Mouse (Mus musculus): ENCODE measurements around the gene Olfr114. TPM values are rescaled to one million over a fixed set of nuclear protein-coding genes. Genes with fewer than 3 reads are reported as not detected.

The Olfr114 gene
- polyA plus RNA-seq (2012; rRNA removed; ENCODE audit: low replicate concordance), result not detected in 2 replicates

DNA sequence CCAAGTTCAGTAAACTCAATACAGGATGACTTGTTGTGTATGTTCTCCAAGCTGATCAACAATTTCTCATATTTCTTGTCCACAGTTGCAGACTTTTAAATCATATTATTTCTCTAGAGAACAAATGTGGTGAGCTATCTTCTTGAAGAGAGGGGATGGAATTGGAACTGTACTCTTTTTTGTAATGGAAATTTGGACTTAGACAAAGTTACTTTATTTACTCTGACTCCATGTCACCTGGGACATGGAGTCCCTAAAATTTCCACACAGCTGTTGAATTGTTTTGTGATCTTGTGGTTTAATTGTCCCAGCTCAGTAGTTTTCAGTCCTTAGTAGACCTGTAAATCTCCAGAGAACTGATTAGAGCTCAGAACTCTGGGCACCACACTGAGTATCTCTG, at the start of gene Olfr114:
TSS of gene Olfr114 (minus strand) at position 101 of the 400 bp plus-strand sequence.

DNA sequence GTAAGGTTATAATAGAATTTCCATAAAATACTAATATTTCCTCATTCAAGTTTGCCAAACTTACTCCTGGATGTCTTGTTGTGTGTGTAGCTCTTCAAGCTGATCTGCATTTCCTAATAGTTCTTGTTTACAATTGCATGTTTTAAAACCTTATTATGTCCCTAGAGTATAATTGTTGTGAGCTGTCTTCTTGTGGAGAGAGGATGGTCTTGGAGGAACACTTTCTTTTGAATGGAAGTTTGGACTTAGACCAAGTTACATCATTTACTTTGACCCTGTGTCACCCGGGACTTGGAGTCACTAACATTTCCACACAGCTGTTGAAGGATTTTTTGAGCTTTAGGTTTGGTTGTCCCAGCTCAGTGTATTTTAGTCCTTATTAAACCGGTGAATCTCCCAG, 34.5 kb upstream of the Olfr114 start, which contains the start of the genes Olfr115 and Olfr116:
TSS of gene Olfr115 (minus strand) at position 101 of the 400 bp plus-strand sequence.
TSS of gene Olfr116 (minus strand) at position 191 of the 400 bp plus-strand sequence.

DNA sequence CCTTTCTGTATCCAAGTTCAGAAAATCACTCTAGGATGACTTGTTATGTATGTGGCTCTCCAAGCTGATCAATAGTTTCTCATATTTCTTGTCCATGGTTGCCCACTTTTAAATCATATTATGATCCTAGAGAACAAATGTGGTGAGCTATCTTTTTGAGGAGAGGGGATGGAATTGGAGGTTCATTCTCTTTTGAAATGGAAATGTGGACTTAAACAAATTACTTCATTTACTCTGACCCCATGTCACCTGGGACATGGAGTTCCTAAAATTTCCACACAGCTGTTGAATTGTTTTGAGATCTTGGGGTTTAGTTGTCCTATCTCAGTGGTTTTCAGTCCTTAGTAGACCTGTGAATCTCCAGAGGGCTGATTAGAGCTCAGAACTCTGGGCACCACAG, 15.0 kb downstream of the Olfr114 start, which contains the start of gene Olfr113:
TSS of gene Olfr113 (minus strand) at position 101 of the 400 bp plus-strand sequence.

DNA sequence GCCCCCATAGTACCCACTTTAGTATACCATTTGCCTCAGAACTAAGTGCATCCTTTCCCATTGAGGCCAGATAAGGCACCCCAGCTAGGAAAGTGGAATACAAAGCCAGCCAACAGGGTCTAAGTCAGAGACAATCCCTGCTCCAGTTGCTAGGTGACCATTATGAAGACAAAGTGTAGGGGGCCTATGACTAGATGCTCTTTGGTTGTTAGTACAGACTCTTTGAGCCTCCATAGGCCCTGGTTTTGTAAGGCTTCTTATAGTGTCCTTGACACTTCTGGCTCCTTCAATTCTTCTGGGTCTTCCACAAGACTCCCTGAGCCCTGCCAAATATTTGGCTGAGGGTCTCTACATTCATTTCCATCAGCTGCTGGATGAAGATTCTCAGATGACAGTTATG, 23.2 kb downstream of the Olfr114 start, which contains the start of gene Olfr112:
TSS of gene Olfr112 (minus strand) at position 101 of the 400 bp plus-strand sequence.

Other genes with a start within 250 kb of the Olfr114 start
- not detected in 2 replicates for gene Olfr104-ps, start 233.2 kb downstream of the Olfr114 start, polyA plus RNA-seq (2012; rRNA removed; ENCODE audit: low replicate concordance)
- gene Olfr105-ps, start 213.7 kb downstream of the Olfr114 start, polyA plus RNA-seq (2012; rRNA removed; ENCODE audit: low replicate concordance), result not detected in 2 replicates
- gene Olfr106-ps, start 202.3 kb downstream of the Olfr114 start, polyA plus RNA-seq (2012; rRNA removed; ENCODE audit: low replicate concordance), result not detected in 2 replicates
- gene Olfr107, start 193.5 kb downstream of the Olfr114 start, polyA plus RNA-seq (2012; rRNA removed; ENCODE audit: low replicate concordance), result not detected in 2 replicates
- gene Olfr108, start 147.3 kb downstream of the Olfr114 start, polyA plus RNA-seq (2012; rRNA removed; ENCODE audit: low replicate concordance), result not detected in 2 replicates
- gene Olfr109, start 133.8 kb downstream of the Olfr114 start, polyA plus RNA-seq (2012; rRNA removed; ENCODE audit: low replicate concordance), result not detected in 2 replicates
- gene H2-M2, start 109.2 kb downstream of the Olfr114 start, polyA plus RNA-seq (2012; rRNA removed; ENCODE audit: low replicate concordance), result 0.15 and 0.34 TPM in 2 replicates
- not detected in 2 replicates for gene Olfr110, start 100.3 kb downstream of the Olfr114 start, polyA plus RNA-seq (2012; rRNA removed; ENCODE audit: low replicate concordance)
- gene Olfr111, start 84.7 kb downstream of the Olfr114 start, polyA plus RNA-seq (2012; rRNA removed; ENCODE audit: low replicate concordance), result 0.17 TPM in 1 of 2 replicates, not detected in the other
- not detected in 2 replicates for gene Olfr112, start 23.3 kb downstream of the Olfr114 start, polyA plus RNA-seq (2012; rRNA removed; ENCODE audit: low replicate concordance)
- not detected in 2 replicates for gene Olfr113, start 15.1 kb downstream of the Olfr114 start, polyA plus RNA-seq (2012; rRNA removed; ENCODE audit: low replicate concordance)
- gene Olfr115, start 34.4 kb upstream of the Olfr114 start, polyA plus RNA-seq (2012; rRNA removed; ENCODE audit: low replicate concordance), result not detected in 2 replicates
- not detected in 2 replicates for gene Olfr116, start 34.5 kb upstream of the Olfr114 start, polyA plus RNA-seq (2012; rRNA removed; ENCODE audit: low replicate concordance)
- gene Olfr117, start 71.0 kb upstream of the Olfr114 start, polyA plus RNA-seq (2012; rRNA removed; ENCODE audit: low replicate concordance), result not detected in 2 replicates
- gene Olfr118, start 74.2 kb upstream of the Olfr114 start, polyA plus RNA-seq (2012; rRNA removed; ENCODE audit: low replicate concordance), result not detected in 2 replicates
- not detected in 2 replicates for gene Olfr119, start 103.8 kb upstream of the Olfr114 start, polyA plus RNA-seq (2012; rRNA removed; ENCODE audit: low replicate concordance)
- not detected in 2 replicates for gene Olfr120, start 129.1 kb upstream of the Olfr114 start, polyA plus RNA-seq (2012; rRNA removed; ENCODE audit: low replicate concordance)
- not detected in 2 replicates for gene Olfr121, start 156.1 kb upstream of the Olfr114 start, polyA plus RNA-seq (2012; rRNA removed; ENCODE audit: low replicate concordance)
- not detected in 2 replicates for gene Olfr122, start 175.9 kb upstream of the Olfr114 start, polyA plus RNA-seq (2012; rRNA removed; ENCODE audit: low replicate concordance)
- gene Olfr123, start 200.8 kb upstream of the Olfr114 start, polyA plus RNA-seq (2012; rRNA removed; ENCODE audit: low replicate concordance), result not detected in 2 replicates
- not detected in 2 replicates for gene Olfr124, start 207.1 kb upstream of the Olfr114 start, polyA plus RNA-seq (2012; rRNA removed; ENCODE audit: low replicate concordance)
- not detected in 2 replicates for gene Olfr125, start 240.2 kb upstream of the Olfr114 start, polyA plus RNA-seq (2012; rRNA removed; ENCODE audit: low replicate concordance)